Comparison of ENCODE assay signal across 16 mouse cellular contexts in the genomic region with DNA sequence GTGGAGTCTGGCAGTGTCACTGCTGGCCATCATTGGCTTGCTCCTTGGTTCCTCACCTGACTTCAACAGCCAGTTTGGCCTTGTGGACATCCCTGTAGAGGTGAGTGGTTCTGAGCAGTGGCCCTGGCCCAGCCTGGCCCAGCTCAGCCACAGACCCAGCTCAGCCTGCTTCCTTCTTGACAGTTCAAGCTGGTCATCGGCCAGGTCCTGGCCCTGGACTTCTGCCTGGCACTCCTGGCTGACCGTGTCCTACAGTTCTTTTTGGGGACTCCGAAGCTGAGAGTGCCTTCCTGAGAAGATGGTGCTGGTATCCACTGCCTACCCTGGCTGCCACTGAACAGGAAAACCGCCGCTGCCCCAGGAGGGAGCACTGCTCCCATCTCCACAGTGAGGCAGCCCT. TPM values are rescaled to one million over a fixed set of nuclear protein-coding genes. Genes with fewer than 3 reads are reported as not detected.
DNase-seq lines count a peak whose midpoint lies in the region; ATAC-seq and TF ChIP-seq lines count a peak whose summit lies in the region.
"Had no signal": no experiment of that assay in that cellular context is flagged by ENCODE, and none has a peak within 500 bp of the region (broad histone marks: within the 10 kb centered on the region; RNA-seq: fewer than 3 reads in every experiment).

No protein-coding gene starts in this region.

- 93% methylated on average over 5 of the region's 5 CpGs for whole genome bisulfite sequencing in liver, postnatal 0 days (ENCODE audit: insufficient replicate concordance)
- 90% methylated on average over 5 of the region's 5 CpGs for WGBS in liver, embryonic 11.5 days

- no peak overlapping the region for H3K4me2 ChIP-seq in liver, postnatal 0 days (ENCODE audit: low read depth, low read length)
- no peak overlapping the region for H3K4me2 ChIP-seq in liver, embryonic 11.5 days
- H3K4me2 ChIP-seq: embryonic facial prominence, embryonic 13.5 days; forebrain, embryonic 12.5 days; heart, embryonic 12.5 days; hindbrain, embryonic 14.5 days had no signal

- TF ChIP-seq CTCF in liver, postnatal 0 days (IDR thresholded peaks at IDR 0.05; ENCODE audit: low read depth), result no peak

- no peaks in the 10 kb centered on the region for H3K27me3 ChIP-seq in liver, postnatal 0 days (ENCODE audit: insufficient read depth, low read length)
- H3K27me3 ChIP-seq in liver, embryonic 11.5 days (replicated peaks; ENCODE audit: control insufficient read depth, insufficient read depth, low read length), result no peaks in the 10 kb centered on the region
- H3K27me3 ChIP-seq: embryonic facial prominence, embryonic 13.5 days; forebrain, embryonic 12.5 days; heart, embryonic 12.5 days had no signal

- H3K9ac ChIP-seq in liver, postnatal 0 days (replicated peaks), result no peak overlapping the region
- no peak overlapping the region for H3K9ac ChIP-seq in liver, embryonic 11.5 days (ENCODE audit: low read depth, low read length)
- H3K9ac ChIP-seq: embryonic facial prominence, embryonic 13.5 days; forebrain, embryonic 12.5 days; heart, embryonic 12.5 days; hindbrain, embryonic 14.5 days had no signal

- H3K4me1 ChIP-seq in liver, postnatal 0 days (ENCODE audit: insufficient read depth), result peaks cover 10% of the 10 kb centered on the region
- peaks cover 6% of the 10 kb centered on the region for H3K4me1 ChIP-seq in liver, embryonic 11.5 days (replicated peaks; ENCODE audit: control insufficient read depth, insufficient read depth, low read length)

- H3K4me3 ChIP-seq in liver, postnatal 0 days (ENCODE audit: low read depth, low read length), result no peak overlapping the region
- H3K4me3 ChIP-seq in liver, embryonic 11.5 days (ENCODE audit: low read depth, low read length), result no peak overlapping the region
- H3K4me3 ChIP-seq: embryonic facial prominence, embryonic 13.5 days; forebrain, embryonic 12.5 days; heart, embryonic 12.5 days; hindbrain, embryonic 10.5 days had no signal

- intact Hi-C loops in gastrocnemius, postnatal 36 days (cut with DNase I), result no loop called here

- no peaks in the 10 kb centered on the region for H3K9me3 ChIP-seq in liver, postnatal 0 days (ENCODE audit: low read length)
- H3K9me3 ChIP-seq in liver, embryonic 11.5 days (ENCODE audit: control insufficient read depth, low read length), result no peaks in the 10 kb centered on the region
- H3K9me3 ChIP-seq: embryonic facial prominence, embryonic 13.5 days; forebrain, embryonic 12.5 days; heart, embryonic 12.5 days; hindbrain, embryonic 10.5 days had no signal

- H3K36me3 ChIP-seq in liver, postnatal 0 days (replicated peaks; ENCODE audit: insufficient read depth, low read length), result peaks cover 65% of the 10 kb centered on the region
- peaks cover 52% of the 10 kb centered on the region for H3K36me3 ChIP-seq in liver, embryonic 11.5 days (ENCODE audit: control insufficient read depth, insufficient read depth, low read length)

- peak; percentile 10 for DNase-seq in gastrocnemius, postnatal 10 days
- no peak for DNase-seq in gastrocnemius, postnatal 36 days
- no peak for DNase-seq in liver, postnatal 0 days
- no peak for DNase-seq in liver, embryonic 11.5 days (ENCODE audit: low spot score)
- DNase-seq in urinary bladder, adult 2 months (ENCODE audit: low spot score), result peak; percentile 20
- DNase-seq in urinary bladder, postnatal 14 days (ENCODE audit: low spot score), result no peak
- DNase-seq: adrenal gland, adult 8-10 months; cerebellum, adult 11-12 months; cerebellum, adult 9-10 months; cerebellum, postnatal 36 days had no signal

- H3K27ac ChIP-seq in liver, postnatal 0 days (ENCODE audit: low read depth), result 0 out of 2 replicates have a peak overlapping the region, but pooled peaks have one; percentile 57
- H3K27ac ChIP-seq in liver, embryonic 11.5 days (ENCODE audit: low read depth, low read length), result no peak overlapping the region
- H3K27ac ChIP-seq: forebrain, embryonic 12.5 days; hindbrain, embryonic 10.5 days; hindbrain, embryonic 14.5 days had no signal

- no peak for TF ChIP-seq EP300 in liver, postnatal 0 days (IDR thresholded peaks at IDR 0.05; ENCODE audit: low read depth)

- no peak for ATAC-seq in liver, postnatal 0 days
- no peak for ATAC-seq in liver, embryonic 11.5 days (replicated peaks; ENCODE audit: low FRiP score)
- ATAC-seq: forebrain, embryonic 16.5 days had no signal

RNA-seq across cellular contexts. Expression of gene Gmip, which starts 1.2 kb away (rescaled TPM):
- total RNA-seq in gastrocnemius, postnatal 10 days (2021), result 1 to 10 TPM; 3.3 to 5.8 TPM
- total RNA-seq in gastrocnemius, postnatal 36 days (2021), result 1 to 10 TPM; 3.0 to 3.5 TPM
- 6.2 and 7.4 TPM in 2 replicates for polyA plus RNA-seq in liver, postnatal 0 days (2015; fragmentation: Nextera tagmentation; extraction: Ambion mirVana)
- polyA plus RNA-seq in liver, embryonic 11.5 days (2014; fragmentation: Nextera tagmentation; extraction: Ambion mirVana), result 9.5 and 10.9 TPM in 2 replicates
- 19.5 and 20.3 TPM in 2 replicates for polyA plus RNA-seq in urinary bladder, adult 2 months (2012; rRNA removed)

RNA-seq across cellular contexts. Expression of gene Lpar2, which starts 15.0 kb away (rescaled TPM):
- total RNA-seq in gastrocnemius, postnatal 10 days (2021), result under 1 TPM; 0.07 to 0.25 TPM
- total RNA-seq in gastrocnemius, postnatal 36 days (2021), result not detected
- 0.04 and 0.05 TPM in 2 replicates for polyA plus RNA-seq in liver, postnatal 0 days (2015; fragmentation: Nextera tagmentation; extraction: Ambion mirVana)
- 0.44 and 0.49 TPM in 2 replicates for polyA plus RNA-seq in liver, embryonic 11.5 days (2014; fragmentation: Nextera tagmentation; extraction: Ambion mirVana)
- polyA plus RNA-seq in urinary bladder, adult 2 months (2012; rRNA removed), result 1.7 and 1.8 TPM in 2 replicates

RNA-seq across cellular contexts. Expression of gene Zfp866, which starts 16.3 kb away (rescaled TPM):
- 10 to 100 TPM; 11.5 to 17.7 TPM for total RNA-seq in gastrocnemius, postnatal 10 days (2021)
- total RNA-seq in gastrocnemius, postnatal 36 days (2021), result 10 to 100 TPM; 10.1 to 14.7 TPM
- polyA plus RNA-seq in liver, postnatal 0 days (2015; fragmentation: Nextera tagmentation; extraction: Ambion mirVana), result 3.6 and 4.6 TPM in 2 replicates
- polyA plus RNA-seq in liver, embryonic 11.5 days (2014; fragmentation: Nextera tagmentation; extraction: Ambion mirVana), result 21.3 and 21.7 TPM in 2 replicates
- 17.7 and 21.1 TPM in 2 replicates for polyA plus RNA-seq in urinary bladder, adult 2 months (2012; rRNA removed)

RNA-seq across cellular contexts. Expression of gene Atp13a1, which starts 16.3 kb away (rescaled TPM):
- total RNA-seq in gastrocnemius, postnatal 10 days (2021), result 10 to 100 TPM; 13.4 to 17.8 TPM
- 10 to 100 TPM; 10.1 to 10.6 TPM for total RNA-seq in gastrocnemius, postnatal 36 days (2021)
- 12.9 and 13.8 TPM in 2 replicates for polyA plus RNA-seq in liver, postnatal 0 days (2015; fragmentation: Nextera tagmentation; extraction: Ambion mirVana)
- 53.4 and 54.2 TPM in 2 replicates for polyA plus RNA-seq in liver, embryonic 11.5 days (2014; fragmentation: Nextera tagmentation; extraction: Ambion mirVana)
- polyA plus RNA-seq in urinary bladder, adult 2 months (2012; rRNA removed), result 39.5 and 43.8 TPM in 2 replicates

RNA-seq across cellular contexts. Expression of gene Pbx4, which starts 25.1 kb away (rescaled TPM):
- 1 to 10 TPM in 1 of 2 experiments, under 1 TPM in 1; 0.47 to 1.1 TPM for total RNA-seq in gastrocnemius, postnatal 10 days (2021)
- total RNA-seq in gastrocnemius, postnatal 36 days (2021), result not detected
- 2.3 and 2.7 TPM in 2 replicates for polyA plus RNA-seq in liver, postnatal 0 days (2015; fragmentation: Nextera tagmentation; extraction: Ambion mirVana)
- 5.6 and 6.3 TPM in 2 replicates for polyA plus RNA-seq in liver, embryonic 11.5 days (2014; fragmentation: Nextera tagmentation; extraction: Ambion mirVana)
- 3.2 and 4.2 TPM in 2 replicates for polyA plus RNA-seq in urinary bladder, adult 2 months (2012; rRNA removed)

Comparison
In these comparisons a context has a peak if more than half of its experiments do, and no peak if none do; other contexts are left out.
1. DNase-seq: peak in gastrocnemius, postnatal 10 days (single experiment) and urinary bladder, adult 2 months (single experiment); none in gastrocnemius, postnatal 36 days (0 of 2), liver, postnatal 0 days (single experiment), liver, embryonic 11.5 days (single experiment) and urinary bladder, postnatal 14 days (single experiment).